Mouse (Mus musculus) left cerebral cortex, adult 6 months (tissue): ENCODE measurements around the gene Vmn1r82. TPM values are rescaled to one million over a fixed set of nuclear protein-coding genes. Genes with fewer than 3 reads are reported as not detected.

ENCODE experiments used
- long read RNA-seq, 2 experiments: library from polyadenylated mRNA; unstranded; transcript quantifications; one replicate each; pipeline ENCODE4 v2.0.0; 2019 to 2020
- polyA plus RNA-seq: library from polyadenylated mRNA; unstranded; fragments of <200 nt; fragmentation: Nextera tagmentation; gene quantifications from 2 replicates; pipeline ENCODE4 v1.2.3, GENCODE M21; 2021

Gene Vmn1r82
- not detected in 2 replicates for polyA plus RNA-seq
- long read RNA-seq, experiment 1, result 0 reads
- long read RNA-seq, experiment 2, result 0 reads

GRCm38 (mm10) chr7:12300130-12300529 is at the start of gene Vmn1r82:
Gene Vmn1r82 (plus strand): TSS chr7:12300430.

GRCm38 (mm10) chr7:12268169-12268568 is 32.1 kb upstream of the Vmn1r82 start, which contains the start of gene Vmn1r81:
Gene Vmn1r81 (minus strand): TSS chr7:12268269.

GRCm38 (mm10) chr7:12329381-12329780 is 29.2 kb downstream of the Vmn1r82 start, which contains the start of gene Vmn1r83:
Gene Vmn1r83 (minus strand): TSS chr7:12329481.

Other genes with a start within 250 kb of the Vmn1r82 start
- not detected in 2 replicates for gene Vmn1r78, start 150.2 kb upstream of the Vmn1r82 start, polyA plus RNA-seq
- not detected in 2 replicates for gene Vmn1r79, start 129.2 kb upstream of the Vmn1r82 start, polyA plus RNA-seq
- not detected in 2 replicates for gene Vmn1r80, start 111.1 kb upstream of the Vmn1r82 start, polyA plus RNA-seq
- gene Vmn1r81, start 32.2 kb upstream of the Vmn1r82 start, polyA plus RNA-seq, result 0.01 TPM in 1 of 2 replicates, not detected in the other
- gene Vmn1r83, start 29.1 kb downstream of the Vmn1r82 start, polyA plus RNA-seq, result not detected in 2 replicates
- not detected in 2 replicates for gene Vmn1r84, start 68.8 kb downstream of the Vmn1r82 start, polyA plus RNA-seq
- gene Zfp551, start 122.3 kb downstream of the Vmn1r82 start, polyA plus RNA-seq, result 2.5 and 2.6 TPM in 2 replicates
- 5.0 and 6.6 TPM in 2 replicates for gene Zfp606, start 177.9 kb downstream of the Vmn1r82 start, polyA plus RNA-seq
- not detected in 2 replicates for gene 2900092C05Rik, start 212.1 kb downstream of the Vmn1r82 start, polyA plus RNA-seq